Mouse (Mus musculus): ENCODE data around the gene Zc3hav1l. TPM values are rescaled to one million over a fixed set of nuclear protein-coding genes. Genes with fewer than 3 reads are reported as not detected.

Zc3hav1l gene
- polyA plus RNA-seq (2012; rRNA removed): 15.1 and 16.4 TPM in 2 replicates

DNA sequence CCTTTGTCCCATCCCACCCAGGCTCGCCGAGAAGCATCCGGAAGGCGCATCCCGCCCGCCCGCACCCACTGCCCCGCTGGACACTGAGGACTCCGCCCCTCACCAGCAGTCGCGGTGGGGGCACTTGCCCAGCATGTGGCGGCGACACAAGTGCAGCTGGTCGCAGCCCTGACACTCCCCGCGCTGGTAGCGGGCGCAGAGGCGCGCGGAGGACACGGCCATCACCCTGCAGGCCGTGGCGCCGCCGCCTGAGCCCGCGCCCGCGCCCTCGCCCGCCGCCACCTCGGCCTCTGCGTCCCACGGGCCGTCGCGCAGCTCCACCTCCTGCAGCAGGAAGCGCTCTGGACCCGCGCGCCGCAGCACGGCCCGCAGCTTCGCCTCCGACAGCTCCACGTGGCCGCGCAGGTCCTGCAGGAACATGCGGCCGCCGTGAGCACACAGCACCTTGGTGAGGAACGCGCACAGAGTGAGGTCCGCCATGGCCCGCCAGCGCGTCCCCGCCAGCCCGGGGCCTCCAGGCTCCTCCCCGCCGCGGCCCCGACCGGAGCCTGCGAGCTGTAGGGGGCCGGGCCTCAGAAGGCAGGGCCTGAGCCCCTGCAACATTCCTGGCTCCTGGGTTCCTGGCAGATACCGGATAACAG is at the start of gene Zc3hav1l:
Gene Zc3hav1l, minus strand, starts transcription at position 499 of the 641 bp plus-strand sequence.

GRCm38 (mm10) chr6:38253736-38254641 is 45.1 kb downstream of the Zc3hav1l start, which contains the start of gene D630045J12Rik:
TSS of gene D630045J12Rik (minus strand) at chr6:38254009.

Other genes with a start within 250 kb of the Zc3hav1l start
- not detected in 2 replicates for gene Tmem213, start 190.0 kb downstream of the Zc3hav1l start, polyA plus RNA-seq (2012; rRNA removed)
- gene Atp6v0a4, start 174.7 kb downstream of the Zc3hav1l start, polyA plus RNA-seq (2012; rRNA removed): 0.32 and 0.66 TPM in 2 replicates
- 33.8 and 39.1 TPM in 2 replicates for gene D630045J12Rik, start 45.2 kb downstream of the Zc3hav1l start, polyA plus RNA-seq (2012; rRNA removed)
- gene Zc3hav1, start 55.3 kb upstream of the Zc3hav1l start, polyA plus RNA-seq (2012; rRNA removed): 1.8 TPM in 2 replicates
- gene Ttc26, start 82.2 kb upstream of the Zc3hav1l start, polyA plus RNA-seq (2012; rRNA removed): 8.1 and 8.2 TPM in 2 replicates
- gene Ubn2, start 134.7 kb upstream of the Zc3hav1l start, polyA plus RNA-seq (2012; rRNA removed): 24.0 and 24.7 TPM in 2 replicates
- 158 and 195 TPM in 2 replicates for gene Fmc1, start 234.2 kb upstream of the Zc3hav1l start, polyA plus RNA-seq (2012; rRNA removed)

Data from central nervous system, embryonic 18 days (tissue).